Mouse (Mus musculus): ENCODE data around the gene Slc25a26.

Slc25a26 gene

GRCm38 (mm10) chr6:94499897-94500623 is at the start of gene Slc25a26:
TSS of gene Slc25a26 (plus strand) at chr6:94500331.
- DNase-seq (ENCODE audit: low spot score), result peak; percentile 88

GRCm38 (mm10) chr6:94464037-94464891 is 35.9 kb upstream of the Slc25a26 start:
- DNase-seq (ENCODE audit: low spot score), result no peak

GRCm38 (mm10) chr6:94466508-94467205 is 33.5 kb upstream of the Slc25a26 start:
- DNase-seq (ENCODE audit: low spot score), result no peak

GRCm38 (mm10) chr6:94492739-94493138 is 7.4 kb upstream of the Slc25a26 start:
- DNase-seq (ENCODE audit: low spot score), result no peak

- DNase-seq (ENCODE audit: low spot score), result no peak
Observed at GRCm38 (mm10) chr6:94503963-94504362, 3.8 kb downstream of the Slc25a26 start.

- no peak for DNase-seq (ENCODE audit: low spot score)
Observed at GRCm38 (mm10) chr6:94507921-94508320, 7.8 kb downstream of the Slc25a26 start.

GRCm38 (mm10) chr6:94508807-94509206 is 8.7 kb downstream of the Slc25a26 start:
- DNase-seq (ENCODE audit: low spot score), result no peak

GRCm38 (mm10) chr6:94509220-94509619 is 9.1 kb downstream of the Slc25a26 start:
- DNase-seq (ENCODE audit: low spot score), result no peak

- no peak for DNase-seq (ENCODE audit: low spot score)
Observed at GRCm38 (mm10) chr6:94518171-94518570, 18.0 kb downstream of the Slc25a26 start.

- peak; percentile 15 for DNase-seq (ENCODE audit: low spot score)
Observed at GRCm38 (mm10) chr6:94524335-94524734, 24.2 kb downstream of the Slc25a26 start.

GRCm38 (mm10) chr6:94530756-94531155 is 30.6 kb downstream of the Slc25a26 start:
- no peak for DNase-seq (ENCODE audit: low spot score)

- no peak for DNase-seq (ENCODE audit: low spot score)
Observed at GRCm38 (mm10) chr6:94532086-94532485, 32.0 kb downstream of the Slc25a26 start.

- DNase-seq (ENCODE audit: low spot score), result no peak
Observed at GRCm38 (mm10) chr6:94536478-94536877, 36.3 kb downstream of the Slc25a26 start.

GRCm38 (mm10) chr6:94537652-94538051 is 37.5 kb downstream of the Slc25a26 start:
- no peak for DNase-seq (ENCODE audit: low spot score)

- no peak for DNase-seq (ENCODE audit: low spot score)
Observed at GRCm38 (mm10) chr6:94540090-94540489, 40.0 kb downstream of the Slc25a26 start.

- DNase-seq (ENCODE audit: low spot score), result no peak
Observed at GRCm38 (mm10) chr6:94540615-94541014, 40.5 kb downstream of the Slc25a26 start.

- DNase-seq (ENCODE audit: low spot score), result no peak
Observed at GRCm38 (mm10) chr6:94541133-94541532, 41.0 kb downstream of the Slc25a26 start.

- DNase-seq (ENCODE audit: low spot score), result no peak
Observed at GRCm38 (mm10) chr6:94541854-94542253, 41.7 kb downstream of the Slc25a26 start.

GRCm38 (mm10) chr6:94543902-94544840 is 44.0 kb downstream of the Slc25a26 start:
- peak; percentile 3 for DNase-seq (ENCODE audit: low spot score)

- DNase-seq (ENCODE audit: low spot score), result no peak
Observed at GRCm38 (mm10) chr6:94547239-94547638, 47.1 kb downstream of the Slc25a26 start.

GRCm38 (mm10) chr6:94550298-94550697 is 50.2 kb downstream of the Slc25a26 start:
- no peak for DNase-seq (ENCODE audit: low spot score)

Data from T-cell, adult 2 months (primary cell).